Mouse (Mus musculus) ES-E14 (cell line): ENCODE measurements around the gene Sp140.
"Not testable (repeated sequence)": the region's sequence is repeated elsewhere in the genome, so short reads cannot be mapped to it uniquely, and the experiment has no call there.

Experiments used
- MAFK ChIP-seq: IDR thresholded peaks from 2 replicates; pipeline ENCODE4 v1.6.1; 2014; ENCODE audit warnings: mild to moderate bottlenecking, low read depth, low read length, inconsistent platforms; ENCODE audit not compliant: insufficient read depth
- ZC3H11A ChIP-seq: IDR thresholded peaks from 2 replicates; pipeline ENCODE4 v1.6.1; 2012; ENCODE audit warnings: low read depth, mild to moderate bottlenecking, inconsistent platforms, low read length, borderline replicate concordance

DNA sequence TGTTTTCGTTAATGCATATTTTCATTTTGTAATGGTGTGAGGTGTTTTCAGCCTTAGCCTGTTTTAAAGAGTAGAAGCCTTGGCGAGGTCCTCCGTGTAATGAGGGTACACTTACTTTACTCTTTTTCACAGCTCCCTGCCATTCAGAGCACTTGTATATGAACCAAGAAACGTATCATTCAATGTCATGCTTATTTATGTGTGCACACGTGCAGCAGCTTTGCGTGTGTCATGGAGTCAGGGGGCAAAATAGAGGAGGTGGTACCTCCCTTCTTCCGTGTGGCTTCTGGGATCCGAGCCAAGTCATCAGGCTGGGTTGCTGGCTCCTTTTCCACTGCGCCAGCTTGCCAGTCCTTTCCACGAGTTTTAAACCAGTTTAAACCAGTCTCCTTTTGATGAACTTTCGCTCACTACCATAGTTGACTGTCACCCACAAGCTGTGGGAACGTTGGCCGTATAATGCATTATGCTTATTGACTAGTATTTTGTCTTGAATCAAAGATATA is 51.6 kb downstream of the Sp140 start:
- TF ChIP-seq MAFK, ZC3H11A: not testable (repeated sequence)
